Mouse (Mus musculus) spleen, adult 2 months (tissue): ENCODE measurements around the gene Ep300.

ENCODE experiments used
- CTCF ChIP-seq: fragments of 200-500 bp; IDR thresholded peaks from 2 replicates; pipeline ENCODE4 v1.5.1; 2011; ENCODE audit warnings: mild to moderate bottlenecking, inconsistent platforms; ENCODE audit not compliant: insufficient read depth, insufficient read length, insufficient replicate concordance; ENCODE audit errors: extremely low read depth
- POLR2A ChIP-seq: fragments of 200-500 bp; IDR thresholded peaks from 2 replicates; pipeline ENCODE4 v1.6.1; 2011; ENCODE audit warnings: low read depth, low read length, inconsistent platforms

GRCm38 (mm10) chr15:81663697-81664561 lies 78.8 kb downstream of the Ep300 start, which contains the start of gene L3mbtl2:
- TF ChIP-seq CTCF (no peak), POLR2A (no peak; the same call in 1 of the 2 replicates)
